In the genomic region with DNA sequence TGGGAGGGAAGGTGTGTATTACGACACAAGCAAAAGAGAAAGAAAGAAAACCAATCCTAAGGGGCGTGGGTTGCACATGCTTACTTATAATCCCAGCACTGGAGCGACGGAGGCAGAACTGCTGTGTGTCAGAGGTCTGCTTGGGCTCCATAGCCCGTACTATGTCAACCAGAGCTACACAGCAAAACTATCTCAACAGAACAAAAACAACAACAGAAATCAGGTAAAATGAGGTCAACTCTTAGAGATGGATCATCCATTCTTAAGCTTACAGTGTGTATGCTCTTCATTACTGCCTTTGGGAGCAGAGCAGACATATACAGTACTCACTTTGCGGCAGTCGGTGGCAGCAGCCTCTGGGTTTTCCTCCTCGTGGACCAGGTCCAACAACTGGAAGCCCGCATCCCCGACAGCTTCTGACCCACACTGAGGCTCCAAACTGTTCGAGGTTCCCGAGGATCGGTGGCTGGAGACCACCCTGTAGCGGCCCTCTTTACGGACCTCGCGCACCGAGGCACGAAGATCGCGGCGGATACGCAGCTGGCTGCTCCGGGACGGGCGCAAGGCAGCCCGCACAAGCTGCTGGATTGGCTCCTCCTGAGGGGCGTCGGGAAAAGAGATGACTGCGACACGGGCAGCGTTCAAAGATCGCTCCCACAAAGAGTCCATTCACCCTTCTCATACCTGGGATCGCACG, we compare ENCODE assay signal across 8 mouse cellular contexts. TPM values are rescaled to one million over a fixed set of nuclear protein-coding genes. Genes with fewer than 3 reads are reported as not detected.
DNase-seq lines count a peak whose midpoint lies in the region; ATAC-seq and TF ChIP-seq lines count a peak whose summit lies in the region.

No protein-coding gene starts in this region.

- H3K4me1 ChIP-seq in kidney, adult 2 months (ENCODE audit: control insufficient read depth, insufficient read depth, low read length): peaks cover 4% of the 10 kb centered on the region; the same call in 1 of the 2 replicates
- H3K4me1 ChIP-seq in CH12.LX (ENCODE audit: control insufficient read depth in 1 of 2, insufficient read depth in 2 of 2): peaks cover 2 to 29% of the 10 kb centered on the region in 2 experiments; a peak in 3 of 4 replicates
- H3K4me1 ChIP-seq in liver, adult 2 months (ENCODE audit: control insufficient read depth, insufficient read depth, low read length): peaks cover 2% of the 10 kb centered on the region; the same call in 1 of the 2 replicates

- no peak for TF ChIP-seq CTCF in kidney, adult 2 months (conservative IDR thresholded peaks at IDR 0.05; ENCODE audit: insufficient read depth, insufficient read length, low read depth, low read length)
- TF ChIP-seq CTCF in CH12.LX (conservative IDR thresholded peaks at IDR 0.05 in 1 of 2, IDR thresholded peaks at IDR 0.05 in 1 of 2; ENCODE audit: low read depth in 2 of 2, low read length in 2 of 2): no peak
- TF ChIP-seq CTCF in liver, adult 2 months (IDR thresholded peaks at IDR 0.05; ENCODE audit: low read depth, low read length): no peak

- no peak for TF ChIP-seq POLR2A in kidney, adult 2 months (IDR thresholded peaks at IDR 0.05; ENCODE audit: low read depth, low read length)
- TF ChIP-seq POLR2A in CH12.LX (IDR thresholded peaks at IDR 0.05; ENCODE audit: low read depth, low read length) (no peak; the same call in 1 of the 2 replicates), myocyte (IDR thresholded peaks at IDR 0.05; ENCODE audit: insufficient read length, low read depth) (no peak)
- TF ChIP-seq POLR2A in liver, adult 2 months (IDR thresholded peaks at IDR 0.05; ENCODE audit: extremely low read depth, insufficient read depth, low read length): no peak

- H3K36me3 ChIP-seq in kidney, adult 2 months (ENCODE audit: control insufficient read depth, insufficient read depth, low read length): no peaks in the 10 kb centered on the region; the same call in 1 of the 2 replicates
- peaks cover 40 to 51% of the 10 kb centered on the region in 2 experiments for H3K36me3 ChIP-seq in CH12.LX (replicated peaks in 1 of 2; ENCODE audit: control insufficient read depth in 1 of 2, insufficient read depth in 1 of 2, low read length in 1 of 2)
- H3K36me3 ChIP-seq in liver, adult 2 months (ENCODE audit: control insufficient read depth, insufficient read depth, low read length): peaks cover 20% of the 10 kb centered on the region
- H3K36me3 ChIP-seq in myocyte (ENCODE audit: control insufficient read depth, insufficient read depth): peaks cover 16% of the 10 kb centered on the region

- TF ChIP-seq EP300 in CH12.LX (IDR thresholded peaks at IDR 0.05; ENCODE audit: low read length): no peak

- H3K27me3 ChIP-seq in kidney, adult 2 months (replicated peaks; ENCODE audit: control insufficient read depth, insufficient read depth, low read length): no peaks in the 10 kb centered on the region
- no peaks in the 10 kb centered on the region for H3K27me3 ChIP-seq in CH12.LX (replicated peaks)
- H3K27me3 ChIP-seq in liver, adult 2 months (ENCODE audit: control insufficient read depth, insufficient read depth, low read length): no peaks in the 10 kb centered on the region
- no peaks in the 10 kb centered on the region for H3K27me3 ChIP-seq in myocyte (ENCODE audit: control insufficient read depth, insufficient read depth, insufficient read length)

- dilution Hi-C loops in CH12.LX (cut with MboI; ENCODE audit: extremely low pct_ligation_motif_present, extremely low pct_unique_long_range_greater_than_20kb, low sequenced_read_pairs): no loop called here

- peak overlapping the region; percentile 93 for H3K4me3 ChIP-seq in kidney, adult 2 months (ENCODE audit: insufficient read depth, low read depth, low read length)
- peak overlapping the region; percentile 87 to 93 (median 88) for H3K4me3 ChIP-seq in CH12.LX (replicated peaks in 1 of 3; ENCODE audit: low read depth in 2 of 3, low read length in 2 of 3, poor library complexity in 1 of 3)
- peak overlapping the region; percentile 73 for H3K4me3 ChIP-seq in liver, adult 2 months (ENCODE audit: insufficient read depth, low read depth, low read length)
- peak overlapping the region; percentile 97 for H3K4me3 ChIP-seq in myocyte

- WGBS in kidney, adult 2 months: under 1% methylated on average over 35 of the region's 35 CpGs
- under 1% methylated on average over 35 of the region's 35 CpGs for WGBS in liver, adult 2 months

- H3ac ChIP-seq in myocyte (ENCODE audit: control insufficient read depth, insufficient read length): peak overlapping the region; percentile 74

- peak; percentile 39 for ATAC-seq in granulocyte monocyte progenitor cell, adult 5-6 weeks (replicated peaks; ENCODE audit: poor library complexity, severe bottlenecking)

- peak overlapping the region; percentile 75 for H3K9ac ChIP-seq in CH12.LX (ENCODE audit: insufficient read depth, low read depth)
- H3K9ac ChIP-seq in liver, adult 2 months (ENCODE audit: low read depth, low read length): peak overlapping the region; percentile 88

- peak overlapping the region; percentile 98 for H3K4me2 ChIP-seq in CH12.LX (ENCODE audit: insufficient read depth, low read depth, poor library complexity, severe bottlenecking)
- H3K4me2 ChIP-seq in myocyte (ENCODE audit: low read depth): peak overlapping the region; percentile 93

- no peaks in the 10 kb centered on the region for H3K9me3 ChIP-seq in CH12.LX (replicated peaks; ENCODE audit: low read length)

- DNase-seq in kidney, adult 2 months: no peak
- DNase-seq in kidney, postnatal 10 days: no peak
- DNase-seq in CH12.LX (ENCODE audit: extremely low read depth): peak; percentile 52
- DNase-seq in c-Kit-positive CD71-positive TER-119-positive erythroid progenitor cells, embryonic 14.5 days (ENCODE audit: low spot score): peak; percentile 48
- peak; percentile 66 for DNase-seq in liver, adult 2 months (ENCODE audit: extremely low read depth, low read depth, low spot score)
- no peak for DNase-seq in ovary, postnatal 36 days (ENCODE audit: low spot score)

- peaks cover 39% of the 10 kb centered on the region for H3K79me2 ChIP-seq in CH12.LX (replicated peaks; ENCODE audit: control insufficient read depth, extremely low read depth, insufficient read depth, poor library complexity, severe bottlenecking)
- no peaks in the 10 kb centered on the region; the same call in 1 of the 2 replicates for H3K79me2 ChIP-seq in liver, adult 2 months (ENCODE audit: control insufficient read depth, insufficient read depth, low read length)
- peaks cover 44% of the 10 kb centered on the region for H3K79me2 ChIP-seq in myocyte (ENCODE audit: control insufficient read depth, insufficient read depth)

- peak overlapping the region; percentile 83 for H3K27ac ChIP-seq in kidney, adult 2 months (ENCODE audit: insufficient read depth, low read depth, low read length)
- peak overlapping the region; percentile 52 for H3K27ac ChIP-seq in CH12.LX (ENCODE audit: insufficient read depth, low read depth)
- peak overlapping the region; percentile 82 for H3K27ac ChIP-seq in liver, adult 2 months (replicated peaks; ENCODE audit: insufficient read depth, low read depth, low read length)

- in situ Hi-C loops in CH12.LX (cut with MboI; ENCODE audit: low pct_ligation_motif_present, low pct_unique_long_range_greater_than_20kb, low sequenced_read_pairs): loop anchor here (5.0 kb wide), 1 partner anchor 43 kb away; a partner anchor contains a TSS

- no peak for TF ChIP-seq RAD21 in CH12.LX (IDR thresholded peaks at IDR 0.05; ENCODE audit: low read depth, low read length)

TF ChIP-seq in CH12.LX, 34 proteins besides CTCF, POLR2A, EP300 and RAD21 (continues in another document):
- peak; percentile 34; the same call in 1 of the 2 replicates for TF ChIP-seq MXI1 (IDR thresholded peaks at IDR 0.05; ENCODE audit: low read depth, low read length)

TF ChIP-seq in myocyte, 11 proteins besides CTCF, POLR2A, EP300 and RAD21:
- TF ChIP-seq TCF3 (IDR thresholded peaks at IDR 0.05; ENCODE audit: insufficient read length, low read depth): no peak

RNA-seq across cellular contexts. Expression of a gene that starts 0.6 kb away (rescaled TPM):
- 10.0 and 11.3 TPM in 2 replicates for polyA plus RNA-seq in kidney, adult 2 months (2012; rRNA removed)
- total RNA-seq in CH12.LX (2012; rRNA removed) (38.7 and 44.1 TPM in 2 replicates), CH12.LX (2014; rRNA removed) (65.1 and 79.5 TPM in 2 replicates)
- polyA plus RNA-seq in CH12.LX (2012; ENCODE audit: insufficient read length, low read depth) (60.0 and 62.5 TPM in 2 replicates), myocyte (2012; fragmentation: generic; extraction: Trizol) (21.7 TPM)
- total RNA-seq in granulocyte monocyte progenitor cell, adult 5-6 weeks (2014; fragmentation: Nextera tagmentation): 35.9 and 45.8 TPM in 2 replicates
- total RNA-seq in granulocyte monocyte progenitor cell, adult 5-6 weeks (2017): 36.2 and 37.2 TPM in 2 replicates
- 21.9 and 23.0 TPM in 2 replicates for total RNA-seq in liver, adult 2 months (2014; rRNA removed)
- polyA plus RNA-seq in liver, adult 2 months (2012; rRNA removed): 8.3 and 11.0 TPM in 2 replicates

RNA-seq across cellular contexts. Expression of a gene that starts 0.6 kb away (rescaled TPM):
- 17.3 and 17.7 TPM in 2 replicates for polyA plus RNA-seq in kidney, adult 2 months (2012; rRNA removed)
- 83.7 and 87.3 TPM in 2 replicates for total RNA-seq in CH12.LX (2012; rRNA removed)
- 69.5 and 73.9 TPM in 2 replicates for total RNA-seq in CH12.LX (2014; rRNA removed)
- 48.4 and 56.5 TPM in 2 replicates for polyA plus RNA-seq in CH12.LX (2012; ENCODE audit: insufficient read length, low read depth)
- total RNA-seq in granulocyte monocyte progenitor cell, adult 5-6 weeks (2014; fragmentation: Nextera tagmentation): 22.9 and 31.2 TPM in 2 replicates
- total RNA-seq in granulocyte monocyte progenitor cell, adult 5-6 weeks (2017): 46.4 and 66.3 TPM in 2 replicates
- total RNA-seq in liver, adult 2 months (2014; rRNA removed): 9.7 and 9.9 TPM in 2 replicates
- 8.8 and 12.0 TPM in 2 replicates for polyA plus RNA-seq in liver, adult 2 months (2012; rRNA removed)
- polyA plus RNA-seq in myocyte (2012; fragmentation: generic; extraction: Trizol): 36.4 TPM

RNA-seq across cellular contexts. Expression of a gene that starts 41.5 kb away (rescaled TPM):
- 8.2 and 9.8 TPM in 2 replicates for polyA plus RNA-seq in kidney, adult 2 months (2012; rRNA removed)
- 24.2 and 27.8 TPM in 2 replicates for total RNA-seq in CH12.LX (2012; rRNA removed)
- total RNA-seq in CH12.LX (2014; rRNA removed): 29.5 and 32.6 TPM in 2 replicates
- 61.8 and 67.1 TPM in 2 replicates for polyA plus RNA-seq in CH12.LX (2012; ENCODE audit: insufficient read length, low read depth)
- total RNA-seq in granulocyte monocyte progenitor cell, adult 5-6 weeks (2014; fragmentation: Nextera tagmentation): 29.6 and 30.3 TPM in 2 replicates
- total RNA-seq in granulocyte monocyte progenitor cell, adult 5-6 weeks (2017): 21.9 and 31.5 TPM in 2 replicates
- total RNA-seq in liver, adult 2 months (2014; rRNA removed): 0.09 and 0.27 TPM in 2 replicates
- polyA plus RNA-seq in liver, adult 2 months (2012; rRNA removed): 0.21 and 0.91 TPM in 2 replicates
- polyA plus RNA-seq in myocyte (2012; fragmentation: generic; extraction: Trizol): 12.8 TPM

RNA-seq across cellular contexts. Expression of a gene that starts 60.0 kb away (rescaled TPM):
- 9.4 and 10.2 TPM in 2 replicates for polyA plus RNA-seq in kidney, adult 2 months (2012; rRNA removed)
- total RNA-seq in CH12.LX (2012; rRNA removed) (6.3 and 7.0 TPM in 2 replicates), CH12.LX (2014; rRNA removed) (6.3 and 6.9 TPM in 2 replicates)
- polyA plus RNA-seq in CH12.LX (2012; ENCODE audit: insufficient read length, low read depth) (7.0 and 8.0 TPM in 2 replicates), myocyte (2012; fragmentation: generic; extraction: Trizol) (9.6 TPM)
- 22.9 and 35.4 TPM in 2 replicates for total RNA-seq in granulocyte monocyte progenitor cell, adult 5-6 weeks (2014; fragmentation: Nextera tagmentation)
- total RNA-seq in granulocyte monocyte progenitor cell, adult 5-6 weeks (2017): 12.9 and 17.9 TPM in 2 replicates
- 11.3 and 12.5 TPM in 2 replicates for total RNA-seq in liver, adult 2 months (2014; rRNA removed)
- polyA plus RNA-seq in liver, adult 2 months (2012; rRNA removed): 8.7 and 10.6 TPM in 2 replicates

Comparison
In these comparisons a context has a peak if more than half of its experiments do, and no peak if none do; other contexts are left out.
1. DNase-seq: peak in CH12.LX (single experiment), c-Kit-positive CD71-positive TER-119-positive erythroid progenitor cells, embryonic 14.5 days (single experiment) and liver, adult 2 months (single experiment); none in kidney, adult 2 months (single experiment), kidney, postnatal 10 days (single experiment) and ovary, postnatal 36 days (single experiment).
2. Peak in every context shown above with its lines, with median percentiles within 50 percentile points of each other: H3K27ac ChIP-seq and H3K4me3 ChIP-seq.